Mouse (Mus musculus): Measurements from ENCODE around the gene Etv1. TPM values are rescaled to one million over a fixed set of nuclear protein-coding genes. Genes with fewer than 3 reads are reported as not detected.

The Etv1 gene
- 4.4 and 4.6 TPM in 2 replicates for polyA plus RNA-seq (2012; rRNA removed)

GRCm38 (mm10) chr12:38779186-38779777 lies at the start of gene Etv1:
Gene Etv1, plus strand, starts transcription at chr12:38779380.

